Mouse (Mus musculus) embryonic facial prominence, embryonic 11.5 days (tissue): ENCODE data around the gene C2cd4c. TPM values are rescaled to one million over a fixed set of nuclear protein-coding genes. Genes with fewer than 3 reads are reported as not detected.

Source experiments
- ATAC-seq: fragments of 200-750 bp; cut with Nextera tagmentation; replicated peaks from 2 replicates; pipeline ENCODE4 v1.8.0; 2017; ENCODE audit warnings: low read depth; ENCODE audit not compliant: insufficient number of reproducible peaks, low FRiP score, low TSS enrichment
- DNase-seq: peaks from one replicate; pipeline ENCODE4 v3.0.0-alpha.2; 2015; ENCODE audit warnings: low spot score
- H3K27ac ChIP-seq: fragments of 300-500 bp; sonication (generic); replicated peaks from 2 replicates; pipeline ENCODE4 v1.5.1; 2014; ENCODE audit warnings: mild to moderate bottlenecking, low read depth, low read length, control low read depth
- H3K27me3 ChIP-seq: fragments of 300-500 bp; sonication (generic); 2 replicates; pipeline ENCODE4 v1.6.1; 2014; ENCODE audit warnings: mild to moderate bottlenecking, low read length, moderate library complexity, mixed read lengths; ENCODE audit not compliant: control insufficient read depth, insufficient read depth
- H3K36me3 ChIP-seq: fragments of 300-500 bp; sonication (generic); replicated peaks from 2 replicates; pipeline ENCODE4 v1.6.1; 2014; ENCODE audit warnings: low read depth, mild to moderate bottlenecking, low read length, moderate library complexity, mixed read lengths; ENCODE audit not compliant: control insufficient read depth, insufficient read depth
- H3K4me1 ChIP-seq: fragments of 300-500 bp; sonication (generic); 2 replicates; pipeline ENCODE4 v1.6.1; 2014; ENCODE audit warnings: low read length, mixed read lengths; ENCODE audit not compliant: control insufficient read depth, insufficient read depth
- H3K4me2 ChIP-seq: fragments of 300-500 bp; sonication (generic); 2 replicates; pipeline ENCODE4 v1.6.1; 2014; ENCODE audit warnings: low read depth, mild to moderate bottlenecking, control low read depth, low read length, moderate library complexity
- H3K4me3 ChIP-seq: fragments of 300-500 bp; sonication (generic); 2 replicates; pipeline ENCODE4 v1.5.1; 2014; ENCODE audit warnings: low read depth, low read length, control low read depth
- H3K9ac ChIP-seq: fragments of 300-500 bp; sonication (generic); replicated peaks from 2 replicates; pipeline ENCODE4 v1.6.1; 2014; ENCODE audit warnings: mild to moderate bottlenecking, control low read depth, low read length
- H3K9me3 ChIP-seq: fragments of 300-500 bp; sonication (generic); replicated peaks from 2 replicates; pipeline ENCODE4 v1.6.1; 2016; ENCODE audit warnings: mild to moderate bottlenecking, low read length, inconsistent platforms, mixed read lengths; ENCODE audit not compliant: control insufficient read depth
- WGBS: fragments of 180-500 bp; shearing (Covaris S2); extraction: QIAGEN DNeasy Blood & Tissue Kit; methylation state at CpG from one replicate; pipeline ENCODE4 v1.1.7; 2014; 5-methylcytosine and 5-hydroxymethylcytosine counted together
- polyA plus RNA-seq: library from polyadenylated mRNA; unstranded; fragments of >200 nt; fragmentation: Nextera tagmentation; extraction: Ambion mirVana; gene quantifications from 2 replicates; pipeline ENCODE4 v1.2.1, GENCODE M21; 2014

Gene C2cd4c
- polyA plus RNA-seq, 1 experiment from 2014 or later = 0.04 TPM

DNA sequence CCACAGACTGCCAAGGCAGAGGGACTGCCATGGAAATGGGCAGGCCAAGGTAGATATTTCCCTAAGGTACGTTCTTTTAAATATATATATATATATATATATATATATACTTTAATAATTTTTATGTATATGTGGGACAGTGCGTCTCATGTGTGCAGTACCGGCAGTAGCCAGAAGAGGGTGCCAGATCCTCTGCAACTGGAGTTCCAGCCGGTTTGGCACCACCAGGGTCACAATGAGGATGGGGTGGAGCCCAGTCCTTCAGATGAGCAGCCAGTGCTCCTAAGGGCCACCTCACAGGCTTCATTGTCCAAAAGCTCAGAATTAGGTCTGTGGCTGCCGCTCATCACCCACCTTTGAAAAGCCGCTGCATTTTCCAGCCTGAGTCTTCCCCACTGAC is 33.0 kb downstream of the C2cd4c start:
- ATAC-seq (no peak), DNase-seq (peak; percentile 65)
- Histone ChIP-seq H3K27me3 (no peaks in the 10 kb centered on the region), H3K4me1 (no peaks in the 10 kb centered on the region), H3K9me3 (no peaks in the 10 kb centered on the region), H3K9ac (no peak overlapping the region), H3K4me3 (no peak overlapping the region), H3K27ac (no peak overlapping the region), H3K36me3 (no peaks in the 10 kb centered on the region), H3K4me2 (no peak overlapping the region)
- 36% methylated on average over 6 of the region's 6 CpGs for WGBS

DNA sequence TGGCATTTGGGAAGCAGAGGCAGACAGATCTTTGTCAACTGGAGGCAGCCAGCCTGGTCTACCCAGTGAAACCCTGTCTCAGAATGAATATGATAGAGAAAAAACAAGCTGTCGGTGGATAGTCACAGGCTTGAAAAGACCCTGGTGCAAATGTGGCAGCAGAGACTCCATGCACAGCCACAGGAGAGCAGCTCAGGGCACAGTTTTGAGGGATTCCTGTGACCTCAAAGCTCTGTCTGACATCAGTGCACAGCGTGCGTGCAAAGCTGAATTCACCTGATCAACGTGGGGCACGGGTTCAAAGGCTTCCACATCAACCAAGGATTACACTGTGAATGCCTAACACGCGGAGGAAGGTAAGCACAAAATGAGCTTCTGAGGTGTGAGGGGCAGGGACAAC is 33.5 kb downstream of the C2cd4c start:
- no peaks in the 10 kb centered on the region for H3K4me1 ChIP-seq
- H3K9ac ChIP-seq = no peak overlapping the region
- 67% methylated on average over 7 of the region's 7 CpGs for WGBS
- no peaks in the 10 kb centered on the region for H3K9me3 ChIP-seq
- H3K36me3 ChIP-seq = no peaks in the 10 kb centered on the region
- no peaks in the 10 kb centered on the region for H3K27me3 ChIP-seq
- no peak overlapping the region for H3K4me3 ChIP-seq
- H3K27ac ChIP-seq = no peak overlapping the region
- ATAC-seq (no peak), DNase-seq (no peak)
- H3K4me2 ChIP-seq = no peak overlapping the region

GRCm38 (mm10) chr10:79579781-79580180 is 34.0 kb downstream of the C2cd4c start:
- 79% methylated on average over 12 of the region's 12 CpGs for WGBS
- ATAC-seq = no peak
- no peak for DNase-seq

DNA sequence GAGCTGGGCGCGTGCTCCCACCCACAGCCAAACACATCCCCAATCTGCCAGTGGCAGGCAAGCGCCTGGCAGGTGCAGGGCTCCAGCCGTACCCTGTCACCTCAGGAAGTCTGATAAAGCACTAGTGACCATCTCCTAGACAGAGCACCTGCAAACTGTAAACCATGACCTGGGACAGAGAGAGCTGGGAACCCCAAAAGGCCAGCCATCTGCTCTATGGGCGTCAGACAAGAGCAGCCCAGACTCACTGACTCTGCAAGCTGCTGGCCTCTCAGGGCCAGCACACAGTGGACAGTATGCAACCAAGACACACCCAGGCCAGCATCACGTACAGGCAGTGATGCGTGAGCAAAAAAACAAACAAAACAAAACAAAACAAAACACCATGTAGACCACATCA is 34.9 kb downstream of the C2cd4c start:
- DNase-seq (no peak), ATAC-seq (no peak)
- no peaks in the 10 kb centered on the region for H3K4me1 ChIP-seq
- H3K9me3 ChIP-seq = no peaks in the 10 kb centered on the region
- WGBS = 76% methylated on average over 7 of the region's 7 CpGs
- H3K36me3 ChIP-seq = no peaks in the 10 kb centered on the region
- no peak overlapping the region for H3K4me3 ChIP-seq
- no peaks in the 10 kb centered on the region for H3K27me3 ChIP-seq
- H3K9ac ChIP-seq = no peak overlapping the region
- no peak overlapping the region for H3K4me2 ChIP-seq
- H3K27ac ChIP-seq = no peak overlapping the region

More at GRCm38 (mm10) chr10:79579781-79580180, 34.0 kb downstream of the C2cd4c start:
- Histone ChIP-seq H3K9me3 (no peaks in the 10 kb centered on the region), H3K4me3 (no peak overlapping the region), H3K27me3 (no peaks in the 10 kb centered on the region), H3K9ac (no peak overlapping the region), H3K27ac (no peak overlapping the region), H3K4me2 (no peak overlapping the region), H3K36me3 (no peaks in the 10 kb centered on the region), H3K4me1 (no peaks in the 10 kb centered on the region)

GRCm38 (mm10) chr10:79578276-79578675 is 35.5 kb downstream of the C2cd4c start:
- Histone ChIP-seq H3K36me3 (no peaks in the 10 kb centered on the region), H3K4me1 (no peaks in the 10 kb centered on the region), H3K4me3 (no peak overlapping the region), H3K9ac (no peak overlapping the region), H3K27ac (no peak overlapping the region), H3K4me2 (no peak overlapping the region), H3K9me3 (no peaks in the 10 kb centered on the region), H3K27me3 (no peaks in the 10 kb centered on the region)
- ATAC-seq (no peak), DNase-seq (no peak)
- 56% methylated on average over 9 of the region's 9 CpGs for WGBS

- no peak overlapping the region for H3K4me3 ChIP-seq
- no peaks in the 10 kb centered on the region for H3K9me3 ChIP-seq
- no peak overlapping the region for H3K27ac ChIP-seq
- H3K4me2 ChIP-seq = no peak overlapping the region
- no peak overlapping the region for H3K9ac ChIP-seq
- DNase-seq (no peak), ATAC-seq (no peak)
- H3K4me1 ChIP-seq = no peaks in the 10 kb centered on the region
- no peaks in the 10 kb centered on the region for H3K27me3 ChIP-seq
- H3K36me3 ChIP-seq = no peaks in the 10 kb centered on the region
- 70% methylated on average over 4 of the region's 4 CpGs for WGBS
Measured at GRCm38 (mm10) chr10:79577376-79577775, 36.4 kb downstream of the C2cd4c start.

- DNase-seq (no peak), ATAC-seq (no peak)
- Histone ChIP-seq H3K27ac (no peak overlapping the region), H3K4me3 (no peak overlapping the region), H3K27me3 (no peaks in the 10 kb centered on the region), H3K9ac (no peak overlapping the region), H3K36me3 (no peaks in the 10 kb centered on the region), H3K9me3 (no peaks in the 10 kb centered on the region), H3K4me2 (no peak overlapping the region), H3K4me1 (no peaks in the 10 kb centered on the region)
- WGBS = 80% methylated on average over 6 of the region's 6 CpGs
Measured at GRCm38 (mm10) chr10:79575754-79576153, 38.1 kb downstream of the C2cd4c start.

DNA sequence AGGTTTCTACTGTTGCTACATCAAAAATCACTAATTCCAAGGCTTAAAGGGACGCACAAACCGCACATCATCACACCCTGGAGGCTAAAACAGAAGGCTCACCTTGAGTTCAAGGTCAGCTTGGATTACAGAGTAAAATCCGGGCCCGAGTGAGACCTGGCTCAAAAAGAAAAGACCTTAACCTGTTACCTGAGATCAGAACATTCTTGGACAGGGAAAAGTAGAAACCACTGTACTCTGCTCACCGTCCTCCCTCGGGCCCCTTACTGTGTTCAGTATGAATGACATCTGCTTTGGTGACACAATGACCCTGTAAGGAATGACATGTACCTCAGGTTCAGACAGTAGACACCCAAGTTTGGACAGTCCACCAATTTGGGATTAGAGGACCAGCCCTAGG is 39.0 kb downstream of the C2cd4c start:
- no peaks in the 10 kb centered on the region for H3K27me3 ChIP-seq
- DNase-seq = no peak
- no peak overlapping the region for H3K27ac ChIP-seq
- ATAC-seq = no peak
- H3K36me3 ChIP-seq = no peaks in the 10 kb centered on the region
- H3K4me3 ChIP-seq = no peak overlapping the region
- no peaks in the 10 kb centered on the region for H3K9me3 ChIP-seq
- no peak overlapping the region for H3K9ac ChIP-seq
- H3K4me2 ChIP-seq = no peak overlapping the region
- WGBS = 85% methylated on average over 6 of the region's 6 CpGs
- no peaks in the 10 kb centered on the region for H3K4me1 ChIP-seq
